Mouse (Mus musculus): ENCODE results near the gene Olfr720. TPM values are rescaled to one million over a fixed set of nuclear protein-coding genes. Genes with fewer than 3 reads are reported as not detected.

The Olfr720 gene
- polyA plus RNA-seq (2016; fragmentation: Nextera tagmentation; extraction: Ambion mirVana): not detected in 2 replicates

GRCm38 (mm10) chr14:14186738-14187137, at the start of gene Olfr720:
TSS of gene Olfr720 (minus strand) at chr14:14186838.
- no peaks in the 10 kb centered on the region for H3K4me1 ChIP-seq (replicated peaks)
- WGBS: 80% methylated on average over 4 of the region's 4 CpGs
- no peak for ATAC-seq (ENCODE audit: insufficient number of reproducible peaks, insufficient read depth, low FRiP score, low TSS enrichment, low read depth)
- H3K9me3 ChIP-seq: no peaks in the 10 kb centered on the region
- H3K9ac ChIP-seq (replicated peaks): no peak within 1 kb of the TSS
- H3K27me3 ChIP-seq: no peaks in the 10 kb centered on the region
- H3K36me3 ChIP-seq: no peaks in the 10 kb centered on the region
- H3K4me3 ChIP-seq (replicated peaks): no peak within 1 kb of the TSS
- H3K27ac ChIP-seq: no peak within 1 kb of the TSS
- no peak within 1 kb of the TSS for H3K4me2 ChIP-seq

Other genes starting within 250 kb of the Olfr720 start
- 4.8 and 5.5 TPM in 2 replicates for gene Atxn7, start 225.4 kb downstream of the Olfr720 start, polyA plus RNA-seq (2016; fragmentation: Nextera tagmentation; extraction: Ambion mirVana)
- gene Thoc7, start 225.0 kb downstream of the Olfr720 start, polyA plus RNA-seq (2016; fragmentation: Nextera tagmentation; extraction: Ambion mirVana): 228 and 236 TPM in 2 replicates
- 275 TPM in 2 replicates for gene Psmd6, start 65.9 kb downstream of the Olfr720 start, polyA plus RNA-seq (2016; fragmentation: Nextera tagmentation; extraction: Ambion mirVana)
- not detected in 2 replicates for gene Olfr31, start 136.0 kb upstream of the Olfr720 start, polyA plus RNA-seq (2016; fragmentation: Nextera tagmentation; extraction: Ambion mirVana)
- gene Il3ra, start 159.4 kb upstream of the Olfr720 start, polyA plus RNA-seq (2016; fragmentation: Nextera tagmentation; extraction: Ambion mirVana): 2.6 and 5.3 TPM in 2 replicates
- gene Olfr721-ps1, start 214.5 kb upstream of the Olfr720 start, polyA plus RNA-seq (2016; fragmentation: Nextera tagmentation; extraction: Ambion mirVana): not detected in 2 replicates